In genomic region chr17:34032174-34032632, GRCm38 (mm10) we compare ENCODE assay signal across 8 mouse cellular contexts. TPM values are rescaled to one million over a fixed set of nuclear protein-coding genes. Genes with fewer than 3 reads are reported as not detected.
A peak's percentile ranks its signal among the peaks of the same experiment; 100 is the strongest.
DNase-seq lines count a peak whose midpoint lies in the region; ATAC-seq and TF ChIP-seq lines count a peak whose summit lies in the region.

No protein-coding gene starts in this region.

- peak overlapping the region; percentile 91 for H3K4me3 ChIP-seq in G1E (ENCODE audit: low read depth, low read length)
- H3K4me3 ChIP-seq in intestine, embryonic 15.5 days (replicated peaks): peak overlapping the region; percentile 96
- peak overlapping the region; percentile 79 for H3K4me3 ChIP-seq in lung, embryonic 14.5 days (ENCODE audit: low read depth, low read length)
- H3K4me3 ChIP-seq in small intestine, adult 2 months (ENCODE audit: low read depth, low read length): peak overlapping the region; percentile 89

- peaks cover 68% of the 10 kb centered on the region for H3K4me1 ChIP-seq in G1E (ENCODE audit: insufficient read depth, low read depth, low read length)
- peaks cover 43% of the 10 kb centered on the region for H3K4me1 ChIP-seq in intestine, embryonic 15.5 days (replicated peaks)
- peaks cover 26% of the 10 kb centered on the region; the same call in 1 of the 2 replicates for H3K4me1 ChIP-seq in lung, embryonic 14.5 days (ENCODE audit: insufficient read depth)
- H3K4me1 ChIP-seq in small intestine, adult 2 months (ENCODE audit: control insufficient read depth, insufficient read depth, insufficient read length, low read length): peaks cover 20% of the 10 kb centered on the region

- H3K36me3 ChIP-seq in G1E (replicated peaks): peaks cover 73% of the 10 kb centered on the region
- peaks cover 21% of the 10 kb centered on the region; the same call in 1 of the 2 replicates for H3K36me3 ChIP-seq in intestine, embryonic 15.5 days
- H3K36me3 ChIP-seq in lung, embryonic 14.5 days (ENCODE audit: insufficient read depth): peaks cover 57% of the 10 kb centered on the region
- peaks cover 38% of the 10 kb centered on the region for H3K36me3 ChIP-seq in small intestine, adult 2 months (ENCODE audit: control insufficient read depth, insufficient read depth, low read length)

- no peaks in the 10 kb centered on the region for H3K9me3 ChIP-seq in G1E (replicated peaks)
- no peaks in the 10 kb centered on the region for H3K9me3 ChIP-seq in intestine, embryonic 15.5 days
- no peaks in the 10 kb centered on the region for H3K9me3 ChIP-seq in lung, embryonic 14.5 days (ENCODE audit: low read depth, low read length)

- no peak for TF ChIP-seq CTCF in G1E (IDR thresholded peaks at IDR 0.05; ENCODE audit: low read depth, low read length)
- TF ChIP-seq CTCF in lung, embryonic 14.5 days (IDR thresholded peaks at IDR 0.05; ENCODE audit: low read depth): no peak
- TF ChIP-seq CTCF in small intestine, adult 2 months (IDR thresholded peaks at IDR 0.05; ENCODE audit: extremely low read depth, insufficient read length, insufficient replicate concordance, low read depth, low read length): no peak

- peak; percentile 59 for DNase-seq in embryo, embryonic 10.5 days (ENCODE audit: low spot score)
- no peak for DNase-seq in embryo, embryonic 10 days (ENCODE audit: low spot score)
- DNase-seq in G1E (ENCODE audit: low spot score): peak; percentile 84
- DNase-seq in lung, embryonic 14.5 days: peak; percentile 79
- DNase-seq in right cerebral cortex, postnatal 25 days: no peak

- H3K27ac ChIP-seq in intestine, embryonic 15.5 days: peak overlapping the region; percentile 97
- H3K27ac ChIP-seq in lung, embryonic 14.5 days (ENCODE audit: low read depth): peak overlapping the region; percentile 96
- H3K27ac ChIP-seq in small intestine, adult 2 months (ENCODE audit: insufficient read depth, low read depth, low read length): peak overlapping the region; percentile 74

- peak overlapping the region; percentile 93 for H3K9ac ChIP-seq in intestine, embryonic 15.5 days
- H3K9ac ChIP-seq in lung, embryonic 14.5 days: peak overlapping the region; percentile 92

- TF ChIP-seq POLR2A in small intestine, adult 2 months (IDR thresholded peaks at IDR 0.05; ENCODE audit: low read depth, low read length): no peak

- ATAC-seq in G1E (ENCODE audit: extremely low read depth, insufficient number of reproducible peaks, low FRiP score, poor library complexity, severe bottlenecking): no peak
- ATAC-seq in erythroblast, adult 5-6 weeks (replicated peaks; ENCODE audit: low FRiP score, poor library complexity, severe bottlenecking): peak; percentile 26; the same call in 1 of the 2 replicates
- ATAC-seq in intestine, embryonic 15.5 days: peak; percentile 50
- ATAC-seq in lung, embryonic 14.5 days (ENCODE audit: insufficient read depth): peak; percentile 12

- 1% methylated on average over 39 of the region's 48 CpGs for WGBS in intestine, embryonic 15.5 days
- WGBS in lung, embryonic 14.5 days: under 1% methylated on average over 47 of the region's 48 CpGs
- under 1% methylated on average over 44 of the region's 48 CpGs for WGBS in small intestine, adult 2 months

- H3K27me3 ChIP-seq in G1E (ENCODE audit: insufficient read depth, low read length): no peaks in the 10 kb centered on the region
- H3K27me3 ChIP-seq in intestine, embryonic 15.5 days (replicated peaks): no peaks in the 10 kb centered on the region
- H3K27me3 ChIP-seq in lung, embryonic 14.5 days (ENCODE audit: insufficient read depth, low read length): no peaks in the 10 kb centered on the region
- no peaks in the 10 kb centered on the region for H3K27me3 ChIP-seq in small intestine, adult 2 months (ENCODE audit: control insufficient read depth, insufficient read depth, low read length)

- H3K4me2 ChIP-seq in intestine, embryonic 15.5 days (replicated peaks): peak overlapping the region; percentile 93
- H3K4me2 ChIP-seq in lung, embryonic 14.5 days: peak overlapping the region; percentile 98

RNA-seq across cellular contexts. Expression of gene Rxrb, which starts 0.6 kb away (rescaled TPM):
- total RNA-seq in G1E (2014; fragmentation: Nextera tagmentation): 27.7 and 29.7 TPM in 2 replicates
- 30.5 and 34.7 TPM in 2 replicates for total RNA-seq in G1E (2017)
- 175 and 211 TPM in 2 replicates for polyA plus RNA-seq in G1E (2012)
- total RNA-seq in erythroblast, adult 5-6 weeks (2015; ENCODE audit: low replicate concordance): 7.1 and 8.3 TPM in 2 replicates
- total RNA-seq in erythroblast, adult 5-6 weeks (2017; ENCODE audit: low replicate concordance): 10.7 and 12.0 TPM in 2 replicates
- polyA plus RNA-seq in intestine, embryonic 15.5 days (2015; fragmentation: Nextera tagmentation; extraction: Ambion mirVana): 41.8 and 45.0 TPM in 2 replicates
- 30.3 and 35.3 TPM in 2 replicates for polyA plus RNA-seq in lung, embryonic 14.5 days (2014; fragmentation: Nextera tagmentation; extraction: Ambion mirVana)
- polyA plus RNA-seq in small intestine, adult 2 months (2012; rRNA removed): 26.3 and 64.2 TPM in 2 replicates

RNA-seq across cellular contexts. Expression of gene Slc39a7, which starts 0.7 kb away (rescaled TPM):
- 16.9 and 17.5 TPM in 2 replicates for total RNA-seq in G1E (2014; fragmentation: Nextera tagmentation)
- total RNA-seq in G1E (2017): 58.0 and 60.1 TPM in 2 replicates
- polyA plus RNA-seq in G1E (2012): 66.0 and 98.1 TPM in 2 replicates
- total RNA-seq in erythroblast, adult 5-6 weeks (2015; ENCODE audit: low replicate concordance): not detected in 2 replicates
- total RNA-seq in erythroblast, adult 5-6 weeks (2017; ENCODE audit: low replicate concordance): 11.5 and 16.6 TPM in 2 replicates
- 151 and 172 TPM in 2 replicates for polyA plus RNA-seq in intestine, embryonic 15.5 days (2015; fragmentation: Nextera tagmentation; extraction: Ambion mirVana)
- 102 and 105 TPM in 2 replicates for polyA plus RNA-seq in lung, embryonic 14.5 days (2014; fragmentation: Nextera tagmentation; extraction: Ambion mirVana)
- 81.5 and 119 TPM in 2 replicates for polyA plus RNA-seq in small intestine, adult 2 months (2012; rRNA removed)

RNA-seq across cellular contexts. Expression of gene H2-Ke6, which starts 4.3 kb away (rescaled TPM):
- total RNA-seq in G1E (2014; fragmentation: Nextera tagmentation) (77.5 and 87.1 TPM in 2 replicates), G1E (2017) (44.7 and 45.9 TPM in 2 replicates)
- 58.6 and 78.0 TPM in 2 replicates for polyA plus RNA-seq in G1E (2012)
- 26.5 and 50.7 TPM in 2 replicates for total RNA-seq in erythroblast, adult 5-6 weeks (2015; ENCODE audit: low replicate concordance)
- 15.0 and 17.8 TPM in 2 replicates for total RNA-seq in erythroblast, adult 5-6 weeks (2017; ENCODE audit: low replicate concordance)
- 51.5 and 60.9 TPM in 2 replicates for polyA plus RNA-seq in intestine, embryonic 15.5 days (2015; fragmentation: Nextera tagmentation; extraction: Ambion mirVana)
- polyA plus RNA-seq in lung, embryonic 14.5 days (2014; fragmentation: Nextera tagmentation; extraction: Ambion mirVana): 35.9 and 40.6 TPM in 2 replicates
- 52.4 and 75.8 TPM in 2 replicates for polyA plus RNA-seq in small intestine, adult 2 months (2012; rRNA removed)

RNA-seq across cellular contexts. Expression of gene Col11a2, which starts 7.0 kb away (rescaled TPM):
- 0.45 and 0.92 TPM in 2 replicates for total RNA-seq in G1E (2014; fragmentation: Nextera tagmentation)
- total RNA-seq in G1E (2017): 0.58 and 1.6 TPM in 2 replicates
- polyA plus RNA-seq in G1E (2012): 1.9 and 2.3 TPM in 2 replicates
- 1.3 TPM in 1 of 2 replicates, not detected in the other for total RNA-seq in erythroblast, adult 5-6 weeks (2015; ENCODE audit: low replicate concordance)
- total RNA-seq in erythroblast, adult 5-6 weeks (2017; ENCODE audit: low replicate concordance): 4.3 and 7.0 TPM in 2 replicates
- polyA plus RNA-seq in intestine, embryonic 15.5 days (2015; fragmentation: Nextera tagmentation; extraction: Ambion mirVana): 0.90 and 1.0 TPM in 2 replicates
- 4.3 and 5.0 TPM in 2 replicates for polyA plus RNA-seq in lung, embryonic 14.5 days (2014; fragmentation: Nextera tagmentation; extraction: Ambion mirVana)
- 0.90 and 2.4 TPM in 2 replicates for polyA plus RNA-seq in small intestine, adult 2 months (2012; rRNA removed)

RNA-seq across cellular contexts. Expression of gene Ring1, which starts 7.7 kb away (rescaled TPM):
- total RNA-seq in G1E (2014; fragmentation: Nextera tagmentation) (8.4 and 9.7 TPM in 2 replicates), G1E (2017) (10.9 and 13.1 TPM in 2 replicates)
- polyA plus RNA-seq in G1E (2012): 46.4 and 59.9 TPM in 2 replicates
- 1.9 and 9.2 TPM in 2 replicates for total RNA-seq in erythroblast, adult 5-6 weeks (2015; ENCODE audit: low replicate concordance)
- total RNA-seq in erythroblast, adult 5-6 weeks (2017; ENCODE audit: low replicate concordance): 2.0 and 2.8 TPM in 2 replicates
- 16.8 and 18.2 TPM in 2 replicates for polyA plus RNA-seq in intestine, embryonic 15.5 days (2015; fragmentation: Nextera tagmentation; extraction: Ambion mirVana)
- 5.6 and 6.6 TPM in 2 replicates for polyA plus RNA-seq in lung, embryonic 14.5 days (2014; fragmentation: Nextera tagmentation; extraction: Ambion mirVana)
- polyA plus RNA-seq in small intestine, adult 2 months (2012; rRNA removed): 15.5 and 29.9 TPM in 2 replicates

Comparison
In these comparisons a context has a peak if more than half of its experiments do, and no peak if none do; other contexts are left out.
1. DNase-seq: peak in embryo, embryonic 10.5 days (single experiment), G1E (single experiment) and lung, embryonic 14.5 days (single experiment); none in embryo, embryonic 10 days (single experiment) and right cerebral cortex, postnatal 25 days (single experiment).
2. Peak in every context shown above with its lines, with median percentiles within 50 percentile points of each other: H3K4me3 ChIP-seq and H3K27ac ChIP-seq.